Mouse (Mus musculus) spleen, postnatal 14 days (tissue): ENCODE data around the gene B430305J03Rik.

Source experiments
- DNase-seq, 2 experiments: peaks; one replicate each; pipeline ENCODE4 v3.0.0; 2021 to 2022; ENCODE audit warnings: low spot score in 2 of 2

B430305J03Rik gene

GRCm38 (mm10) chr3:61365779-61366373, at the start of gene B430305J03Rik:
B430305J03Rik (minus strand) TSS chr3:61365951.
- DNase-seq: no peak

GRCm38 (mm10) chr3:61409683-61410082, 43.9 kb upstream of the B430305J03Rik start:
- DNase-seq: peak in 1 of 2 experiments; percentile 3

GRCm38 (mm10) chr3:61406921-61407320, 41.2 kb upstream of the B430305J03Rik start:
- no peak for DNase-seq

GRCm38 (mm10) chr3:61400823-61401387, 35.2 kb upstream of the B430305J03Rik start:
- no peak for DNase-seq

- DNase-seq: no peak
These were observed 31.0 kb upstream of the B430305J03Rik start for GRCm38 (mm10) chr3:61396728-61397127.

- no peak for DNase-seq
These were observed 29.6 kb upstream of the B430305J03Rik start for GRCm38 (mm10) chr3:61395382-61395781.

GRCm38 (mm10) chr3:61393520-61393919, 27.8 kb upstream of the B430305J03Rik start:
- DNase-seq: no peak

- no peak for DNase-seq
These were observed 27.1 kb upstream of the B430305J03Rik start for GRCm38 (mm10) chr3:61392881-61393280.

GRCm38 (mm10) chr3:61391564-61391963, 25.8 kb upstream of the B430305J03Rik start:
- DNase-seq: no peak

- DNase-seq: no peak
These were observed 20.6 kb upstream of the B430305J03Rik start for GRCm38 (mm10) chr3:61386368-61386767.

- DNase-seq: no peak
These were observed 10.2 kb upstream of the B430305J03Rik start for GRCm38 (mm10) chr3:61376001-61376400.

GRCm38 (mm10) chr3:61368446-61368845, 2.7 kb upstream of the B430305J03Rik start:
- DNase-seq: no peak

- peak; percentile 9 to 30 for DNase-seq
These were observed 573 bp downstream of the B430305J03Rik start for GRCm38 (mm10) chr3:61364978-61365778.

- peak in 1 of 2 experiments; percentile 14 for DNase-seq
These were observed 1.1 kb downstream of the B430305J03Rik start for GRCm38 (mm10) chr3:61364661-61364977.

- DNase-seq: peak; percentile 87 to 92
These were observed 1.6 kb downstream of the B430305J03Rik start for GRCm38 (mm10) chr3:61363989-61364660.

GRCm38 (mm10) chr3:61363161-61363988, 2.4 kb downstream of the B430305J03Rik start:
- DNase-seq: peak; percentile 45 to 56

- DNase-seq: no peak
These were observed 3.0 kb downstream of the B430305J03Rik start for GRCm38 (mm10) chr3:61362821-61363160.

- no peak for DNase-seq
These were observed 4.4 kb downstream of the B430305J03Rik start, which contains the start of gene Rap2b for GRCm38 (mm10) chr3:61361338-61361737. Rap2b (plus strand) TSS chr3:61361638.

GRCm38 (mm10) chr3:61358756-61359293, 6.9 kb downstream of the B430305J03Rik start:
- no peak for DNase-seq

GRCm38 (mm10) chr3:61358107-61358506, 7.6 kb downstream of the B430305J03Rik start:
- DNase-seq: no peak

- DNase-seq: no peak
These were observed 10.3 kb downstream of the B430305J03Rik start for GRCm38 (mm10) chr3:61355464-61355863.
